Mouse (Mus musculus) inflammation-experienced regulatory T-cells, adult 16 weeks (primary cell): ENCODE measurements around the gene Mki67. TPM values are rescaled to one million over a fixed set of nuclear protein-coding genes. Genes with fewer than 3 reads are reported as not detected.

Experiments
- polyA plus RNA-seq: library from polyadenylated mRNA; unstranded; fragments of 100-300 nt; shearing (Covaris generic); gene quantifications from one replicate; pipeline ENCODE4 v1.2.1, GENCODE M21; 2017

Gene Mki67
- 8.6 TPM for polyA plus RNA-seq

DNA sequence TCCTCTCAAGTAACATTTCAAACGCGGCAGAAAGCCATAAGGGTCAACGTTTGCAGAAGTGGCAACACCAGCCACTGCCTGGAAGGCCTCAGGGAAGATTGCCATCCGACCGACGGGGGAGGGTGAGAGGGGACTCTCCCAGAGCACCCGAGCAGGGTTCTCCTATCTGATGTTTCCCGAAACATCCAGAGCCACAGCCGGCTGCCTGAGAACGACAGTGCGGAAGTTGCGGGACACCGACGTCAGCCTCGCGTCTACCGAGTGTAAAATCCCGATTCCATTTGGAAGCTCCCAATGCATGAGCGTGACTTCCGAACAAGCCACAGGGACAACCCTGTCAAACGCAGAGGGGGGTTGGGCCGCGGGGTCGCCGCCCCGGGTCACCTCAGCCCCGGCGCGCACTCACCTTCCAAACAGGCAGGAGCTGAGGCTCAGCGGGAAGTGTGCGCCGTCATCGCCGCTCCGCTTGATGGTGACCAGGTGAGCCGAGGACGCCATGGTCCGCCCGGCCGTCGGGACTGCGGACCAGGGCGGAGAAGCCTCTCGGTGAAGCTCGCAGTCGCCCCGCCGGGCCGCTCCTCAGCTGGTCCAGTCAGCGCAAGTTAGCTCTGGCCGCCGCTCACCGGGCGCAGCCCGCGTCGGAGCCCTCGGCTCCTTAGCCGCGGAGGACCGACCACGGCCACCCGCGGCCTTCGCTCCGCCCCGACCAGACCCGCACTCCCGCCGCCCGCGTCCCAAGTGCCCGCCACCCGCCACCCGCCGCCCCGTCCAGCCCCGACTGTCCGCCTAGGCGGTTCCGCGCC, at the start of gene Mki67:
Gene Mki67, minus strand, starts transcription at position 720 of the 803 bp plus-strand sequence.

Other genes starting within 250 kb of the Mki67 start
- gene Clrn3, start 187.7 kb downstream of the Mki67 start, polyA plus RNA-seq = not detected
- 38.9 TPM for gene Ptpre, start 178.9 kb downstream of the Mki67 start, polyA plus RNA-seq